Mouse (Mus musculus): ENCODE measurements around the gene Rec8.

- TF ChIP-seq USF1 (IDR thresholded peaks at IDR 0.05; ENCODE audit: low read depth), result no peak
- no peak for TF ChIP-seq CTCF (IDR thresholded peaks at IDR 0.05; ENCODE audit: control insufficient read depth, insufficient read depth, insufficient read length)
- TF ChIP-seq MYOD1 (IDR thresholded peaks at IDR 0.05; ENCODE audit: control insufficient read depth, insufficient read length, low read depth), result no peak
- TF ChIP-seq CEBPB (IDR thresholded peaks at IDR 0.05; ENCODE audit: low read depth), result no peak
- no peak for TF ChIP-seq MAX (IDR thresholded peaks at IDR 0.05)
Measured at GRCm38 (mm10) chr14:55660636-55661035, 42.8 kb downstream of the Rec8 start.
